Mouse (Mus musculus) B cell, adult (primary cell): Measurements from ENCODE around the gene Ttc19. TPM values are rescaled to one million over a fixed set of nuclear protein-coding genes. Genes with fewer than 3 reads are reported as not detected.

Experiments
- total RNA-seq: library from RNA; stranded (reverse); gene quantifications from 4 replicates; pipeline ENCODE4 v1.2.4, GENCODE M21; 2023; ENCODE audit not compliant: inconsistent age

The Ttc19 gene
- 20.1 to 25.9 TPM (median 23.9 TPM) in 4 replicates for total RNA-seq

DNA sequence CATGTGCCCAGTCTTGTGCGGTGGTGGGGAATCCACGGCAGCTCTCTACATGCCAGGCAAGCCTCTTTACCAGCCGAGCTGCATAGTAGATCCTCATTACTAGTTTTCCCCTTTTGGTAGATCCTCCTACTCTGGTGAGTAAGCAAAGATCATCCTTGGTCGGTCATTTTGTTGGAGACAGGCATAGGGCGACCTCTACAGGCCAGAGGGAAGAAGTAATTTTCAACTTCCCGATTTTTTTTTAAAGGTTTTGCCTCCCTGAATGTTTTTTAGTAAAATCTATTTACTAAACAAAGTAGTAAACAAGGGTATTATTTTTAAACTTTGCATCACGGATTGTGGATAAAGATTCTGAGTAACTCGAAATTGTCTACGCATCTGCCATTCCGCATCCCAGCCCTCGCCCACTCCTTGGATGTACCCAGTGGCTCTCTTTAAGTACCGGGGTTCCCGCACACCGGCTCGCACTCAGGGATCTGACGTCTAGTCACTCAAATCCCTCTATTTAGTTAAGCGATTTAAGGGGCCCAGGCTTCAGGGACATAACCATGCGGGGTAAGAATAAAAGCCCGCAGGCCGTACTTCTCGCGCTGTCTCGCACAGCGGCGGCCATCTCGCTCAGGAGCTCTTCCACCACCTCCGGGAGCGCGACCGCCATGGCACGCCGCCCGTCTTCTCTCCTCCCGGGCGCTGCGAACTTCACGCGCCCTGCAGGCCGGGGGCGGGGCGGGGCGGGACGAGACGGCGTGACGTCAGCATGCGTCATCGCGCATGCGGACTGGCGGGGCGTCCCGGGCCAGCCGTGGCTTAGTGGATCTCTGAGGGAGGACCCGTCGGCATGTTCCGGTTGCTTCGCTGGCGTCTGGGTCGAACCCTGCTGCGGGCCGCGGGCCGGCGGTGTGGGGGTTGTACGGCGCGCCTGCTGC, at the start of gene Ttc19, which contains the start of gene Zswim7:
Gene Ttc19, plus strand, starts transcription at position 799 of the 926 bp plus-strand sequence.
Gene Zswim7, minus strand, starts transcription at position 701 of the 926 bp plus-strand sequence.

DNA sequence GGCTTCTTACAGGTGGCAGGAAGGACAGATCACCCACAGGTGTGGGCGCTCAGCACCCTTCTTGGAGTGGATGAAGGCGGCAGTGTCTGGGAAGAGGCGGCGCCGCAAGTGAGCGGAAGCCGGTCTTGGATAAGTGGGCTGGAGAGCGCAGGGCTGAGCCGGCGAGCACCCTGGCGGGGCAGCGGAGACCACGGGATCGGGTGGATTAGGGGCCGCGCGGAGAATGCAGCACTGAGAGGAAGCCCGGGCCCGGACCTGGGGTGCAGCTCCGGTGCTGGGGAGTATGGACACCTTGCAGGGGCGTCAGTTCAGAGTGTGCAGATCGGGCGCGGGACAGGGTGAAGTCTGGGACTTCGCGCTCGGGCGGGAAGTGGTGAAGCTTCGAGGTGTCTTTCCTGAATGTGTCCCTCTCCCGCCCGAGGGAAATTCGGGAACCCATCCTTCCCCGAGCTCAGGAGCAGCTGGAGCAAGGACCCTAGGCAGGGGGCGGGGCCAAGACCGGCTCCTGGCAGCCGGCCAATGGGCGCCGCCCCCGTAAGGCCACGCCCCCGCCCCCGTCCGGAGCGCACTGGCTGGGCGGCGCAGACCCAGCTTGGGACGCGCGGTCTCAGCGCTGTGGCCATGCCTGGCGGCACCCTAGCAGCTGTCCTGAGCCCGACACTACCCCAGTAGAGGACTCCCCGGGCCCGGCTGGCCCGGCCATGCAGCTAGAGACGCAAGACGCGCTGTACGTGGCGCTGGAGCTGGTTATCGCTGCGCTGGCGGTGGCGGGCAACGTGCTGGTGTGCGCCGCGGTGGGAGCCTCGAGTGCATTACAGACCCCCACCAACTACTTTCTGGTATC, 32.6 kb upstream of the Ttc19 start, which contains the start of gene Adora2b:
Gene Adora2b, plus strand, starts transcription at position 584 of the 844 bp plus-strand sequence.

Other genes starting within 250 kb of the Ttc19 start
- gene Adora2b, start 32.5 kb upstream of the Ttc19 start, total RNA-seq = not detected in 4 replicates
- 6.8 to 9.7 TPM (median 8.1 TPM) in 4 replicates for gene Zswim7, start 98 bp upstream of the Ttc19 start, total RNA-seq
- gene Pigl, start 177.0 kb downstream of the Ttc19 start, total RNA-seq = 6.5 to 10.3 TPM (median 7.4 TPM) in 4 replicates
- gene Ncor1, start 177.1 kb downstream of the Ttc19 start, total RNA-seq = 287 to 342 TPM (median 318 TPM) in 4 replicates